In the genomic region with DNA sequence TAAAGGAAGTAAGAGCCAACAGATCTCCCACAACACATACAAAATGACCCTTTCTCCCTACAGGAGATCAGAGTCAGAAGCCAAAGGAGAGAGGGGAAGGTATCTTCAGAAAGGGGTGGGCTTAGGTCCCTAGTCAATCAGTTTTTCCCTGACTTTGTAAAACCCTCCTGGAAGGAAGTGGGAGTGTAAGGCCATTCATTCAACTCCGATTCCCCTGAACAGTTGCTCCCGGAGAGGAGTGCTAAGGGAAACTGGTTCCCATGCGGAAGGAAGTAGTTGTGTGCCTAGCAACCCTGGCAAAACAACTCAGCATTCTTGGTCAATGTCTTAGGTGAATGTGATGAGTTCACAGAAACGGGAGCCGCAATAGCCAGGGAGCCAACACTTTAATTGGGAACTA, we compare ENCODE assay signal across 9 mouse cellular contexts. TPM values are rescaled to one million over a fixed set of nuclear protein-coding genes. Genes with fewer than 3 reads are reported as not detected.
DNase-seq lines count a peak whose midpoint lies in the region; ATAC-seq and TF ChIP-seq lines count a peak whose summit lies in the region.
"Had no signal": no experiment of that assay in that cellular context is flagged by ENCODE, and none has a peak within 500 bp of the region (broad histone marks: within the 10 kb centered on the region; RNA-seq: fewer than 3 reads in every experiment).

No protein-coding gene starts in this region.

- TF ChIP-seq POLR2A in lung, adult 2 months (IDR thresholded peaks at IDR 0.05; ENCODE audit: borderline replicate concordance, extremely low read depth, low read depth, low read length): no peak

- peak; percentile 13; the same call in 1 of the 2 replicates for ATAC-seq in lung, embryonic 14.5 days (ENCODE audit: insufficient read depth)
- no peak for ATAC-seq in inflammation-experienced regulatory T-cells, adult 6 months
- ATAC-seq: Patski had no signal

- DNase-seq in lung, embryonic 14.5 days: peak; percentile 55
- no peak for DNase-seq in lung, adult 2 months
- DNase-seq in heart, embryonic 10.5 days (ENCODE audit: low spot score): no peak
- peak; percentile 27 for DNase-seq in kidney, postnatal 10 days
- peak; percentile 50 for DNase-seq in mesoderm, embryonic 11.5 days (ENCODE audit: low read depth, low spot score)
- no peak for DNase-seq in thymus, postnatal 10 days (ENCODE audit: low spot score in 2 of 2)
- no peak for DNase-seq in spleen, postnatal 4 days (ENCODE audit: low spot score in 2 of 2)

- H3K4me1 ChIP-seq in lung, embryonic 14.5 days (ENCODE audit: insufficient read depth): no peaks in the 10 kb centered on the region
- H3K4me1 ChIP-seq in lung, adult 2 months (ENCODE audit: control insufficient read depth, insufficient read depth, low read length): peaks cover 4% of the 10 kb centered on the region; the same call in 1 of the 2 replicates
- H3K4me1 ChIP-seq in heart, embryonic 10.5 days: peaks cover 17% of the 10 kb centered on the region

- H3K4me2 ChIP-seq in lung, embryonic 14.5 days: peak overlapping the region; percentile 93

- peaks cover 19% of the 10 kb centered on the region for H3K27me3 ChIP-seq in lung, embryonic 14.5 days (ENCODE audit: insufficient read depth, low read length)
- 0 out of 2 replicates have a peak, but pooled peaks cover 9% of the 10 kb centered on the region for H3K27me3 ChIP-seq in heart, embryonic 10.5 days (ENCODE audit: insufficient read depth, poor library complexity, severe bottlenecking)

- WGBS in lung, embryonic 14.5 days: 18% methylated on average over 5 of the region's 5 CpGs
- WGBS in lung, adult 2 months: 10% methylated on average over 5 of the region's 5 CpGs
- 13% methylated on average over 5 of the region's 5 CpGs for WGBS in heart, embryonic 10.5 days

- TF ChIP-seq CTCF in lung, embryonic 14.5 days (IDR thresholded peaks at IDR 0.05; ENCODE audit: low read depth): no peak
- no peak for TF ChIP-seq CTCF in lung, adult 2 months (IDR thresholded peaks at IDR 0.05; ENCODE audit: insufficient read depth, low read length)

- peak overlapping the region; percentile 56 for H3K4me3 ChIP-seq in lung, embryonic 14.5 days (ENCODE audit: low read depth, low read length)
- H3K4me3 ChIP-seq in lung, adult 2 months (replicated peaks; ENCODE audit: extremely low read depth, low read depth, low read length): no peak overlapping the region
- H3K4me3 ChIP-seq in heart, embryonic 10.5 days: peak overlapping the region; percentile 77

- H3K27ac ChIP-seq in lung, embryonic 14.5 days (ENCODE audit: low read depth): no peak overlapping the region
- H3K27ac ChIP-seq in heart, embryonic 10.5 days: peak overlapping the region; percentile 86

- no peaks in the 10 kb centered on the region for H3K36me3 ChIP-seq in lung, embryonic 14.5 days (ENCODE audit: insufficient read depth)
- H3K36me3 ChIP-seq in heart, embryonic 10.5 days: no peaks in the 10 kb centered on the region

- H3K9ac ChIP-seq in lung, embryonic 14.5 days: no peak overlapping the region

- no peaks in the 10 kb centered on the region for H3K9me3 ChIP-seq in lung, embryonic 14.5 days (ENCODE audit: low read depth, low read length)
- H3K9me3 ChIP-seq in heart, embryonic 10.5 days: no peaks in the 10 kb centered on the region

RNA-seq across cellular contexts. Expression of a gene that starts 0.6 kb away (rescaled TPM):
- polyA plus RNA-seq in lung, embryonic 14.5 days (2014; fragmentation: Nextera tagmentation; extraction: Ambion mirVana): 0.81 and 0.83 TPM in 2 replicates
- polyA plus RNA-seq in lung, adult 2 months (2012; rRNA removed): 0.59 and 0.75 TPM in 2 replicates
- 2.1 and 2.8 TPM in 2 replicates for polyA plus RNA-seq in heart, embryonic 10.5 days (2016; fragmentation: Nextera tagmentation; extraction: Ambion mirVana)
- polyA plus RNA-seq in inflammation-experienced regulatory T-cells, adult 6 months (2017; shearing (Covaris generic)): under 1 TPM in 1 of 3 experiments, not detected in 2; 0.07 TPM
- polyA plus RNA-seq: Patski had no signal

RNA-seq across cellular contexts. Expression of a gene that starts 26.5 kb away (rescaled TPM):
- not detected in 2 replicates for polyA plus RNA-seq in lung, embryonic 14.5 days (2014; fragmentation: Nextera tagmentation; extraction: Ambion mirVana)
- polyA plus RNA-seq in lung, adult 2 months (2012; rRNA removed): not detected in 2 replicates
- polyA plus RNA-seq in heart, embryonic 10.5 days (2016; fragmentation: Nextera tagmentation; extraction: Ambion mirVana): not detected in 2 replicates
- not detected for polyA plus RNA-seq in inflammation-experienced regulatory T-cells, adult 6 months (2017; shearing (Covaris generic))
- polyA plus RNA-seq: Patski had no signal

Comparison
In these comparisons a context has a peak if more than half of its experiments do, and no peak if none do; other contexts are left out.
1. DNase-seq: peak in lung, embryonic 14.5 days (single experiment), kidney, postnatal 10 days (single experiment) and mesoderm, embryonic 11.5 days (single experiment); none in lung, adult 2 months (single experiment), heart, embryonic 10.5 days (single experiment), thymus, postnatal 10 days (0 of 2) and spleen, postnatal 4 days (0 of 2).